Mouse (Mus musculus) embryonic facial prominence, embryonic 15.5 days (tissue): ENCODE results near the gene Myom1. TPM values are rescaled to one million over a fixed set of nuclear protein-coding genes. Genes with fewer than 3 reads are reported as not detected.

Experiments used
- ATAC-seq: fragments of 200-750 bp; cut with Nextera tagmentation; 2 replicates; pipeline ENCODE4 v1.8.0; 2017; ENCODE audit warnings: low read depth, moderate TSS enrichment; ENCODE audit not compliant: insufficient number of reproducible peaks, low FRiP score, low TSS enrichment
- H3K27ac ChIP-seq: fragments of 300-500 bp; sonication (generic); replicated peaks from 2 replicates; pipeline ENCODE4 v1.5.1; 2015; ENCODE audit warnings: mild to moderate bottlenecking, inconsistent platforms
- H3K27me3 ChIP-seq: fragments of 300-500 bp; sonication (generic); 2 replicates; pipeline ENCODE4 v1.6.1; 2015; ENCODE audit warnings: inconsistent platforms
- H3K36me3 ChIP-seq: fragments of 300-500 bp; sonication (generic); 2 replicates; pipeline ENCODE4 v1.6.1; 2015; ENCODE audit warnings: mild to moderate bottlenecking, inconsistent platforms
- H3K4me1 ChIP-seq: fragments of 300-500 bp; sonication (generic); 2 replicates; pipeline ENCODE4 v1.6.1; 2015; ENCODE audit warnings: inconsistent platforms
- H3K4me2 ChIP-seq: fragments of 300-500 bp; sonication (generic); replicated peaks from 2 replicates; pipeline ENCODE4 v1.6.1; 2015; ENCODE audit warnings: mild to moderate bottlenecking, inconsistent platforms
- H3K4me3 ChIP-seq: fragments of 300-500 bp; sonication (generic); replicated peaks from 2 replicates; pipeline ENCODE4 v1.5.1; 2015; ENCODE audit warnings: mild to moderate bottlenecking, inconsistent platforms
- H3K9ac ChIP-seq: fragments of 300-500 bp; sonication (generic); 2 replicates; pipeline ENCODE4 v1.6.1; 2015; ENCODE audit warnings: inconsistent platforms
- H3K9me3 ChIP-seq: fragments of 300-500 bp; sonication (generic); replicated peaks from 2 replicates; pipeline ENCODE4 v1.6.1; 2016; ENCODE audit warnings: inconsistent platforms
- WGBS: fragments of 180-500 bp; shearing (Covaris S2); methylation state at CpG from one replicate; pipeline ENCODE4 v1.1.7; 2015; 5-methylcytosine and 5-hydroxymethylcytosine counted together
- polyA plus RNA-seq: library from polyadenylated mRNA; unstranded; fragments of >200 nt; fragmentation: Nextera tagmentation; extraction: Ambion mirVana; gene quantifications from 2 replicates; pipeline ENCODE4 v1.2.1, GENCODE M21; 2015

The Myom1 gene
- polyA plus RNA-seq, 1 experiment from 2014 or later, result 22.9 TPM

DNA sequence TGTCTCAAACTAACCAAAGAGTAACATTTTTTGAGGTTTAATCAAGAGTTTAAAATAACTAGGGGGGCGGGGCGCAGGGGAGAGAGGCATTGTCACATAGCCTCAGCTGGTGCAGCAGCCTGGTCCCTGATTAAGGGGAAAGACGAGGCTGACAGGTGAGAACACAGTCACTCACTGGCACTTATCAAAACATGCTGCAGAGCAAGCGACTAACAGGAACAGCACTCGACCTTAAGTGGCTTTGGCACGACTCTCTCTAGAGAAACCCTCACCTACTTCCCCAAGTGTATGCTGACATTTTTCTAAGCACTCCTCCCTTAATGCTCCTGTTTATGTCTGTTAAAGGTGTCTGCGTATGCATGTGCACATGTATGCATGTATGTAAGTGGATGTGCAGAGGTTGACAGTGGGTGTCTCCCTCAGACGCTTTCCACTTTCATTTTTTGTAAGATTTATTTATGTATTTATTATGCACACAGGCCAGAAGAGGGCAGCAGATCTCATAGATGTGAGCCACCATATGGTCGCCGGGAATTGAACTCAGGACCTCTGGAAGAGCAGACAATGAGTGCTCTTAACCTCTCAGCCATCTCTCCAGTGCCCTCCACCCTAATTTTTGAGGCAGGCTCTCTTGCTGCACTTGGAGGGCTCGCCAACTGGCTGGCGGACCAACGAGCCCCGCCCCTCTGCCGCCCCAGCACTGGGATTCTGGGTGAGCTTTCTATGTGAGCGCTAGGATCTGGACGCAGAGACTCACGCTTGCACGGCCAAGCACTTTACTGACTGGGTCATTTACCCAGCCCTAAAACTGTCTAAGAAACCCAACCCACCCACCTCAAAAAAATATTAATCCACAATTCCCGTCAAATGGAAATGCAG, 22.8 kb upstream of the Myom1 start:
- peaks cover 47% of the 10 kb centered on the region for H3K36me3 ChIP-seq
- WGBS, result 87% methylated on average over 20 of the region's 20 CpGs
- H3K9ac ChIP-seq, result no peak overlapping the region
- no peaks in the 10 kb centered on the region for H3K9me3 ChIP-seq
- ATAC-seq, result no peak
- H3K27ac ChIP-seq, result no peak overlapping the region
- no peak overlapping the region for H3K4me3 ChIP-seq
- no peaks in the 10 kb centered on the region for H3K27me3 ChIP-seq
- no peaks in the 10 kb centered on the region for H3K4me1 ChIP-seq
- no peak overlapping the region for H3K4me2 ChIP-seq

DNA sequence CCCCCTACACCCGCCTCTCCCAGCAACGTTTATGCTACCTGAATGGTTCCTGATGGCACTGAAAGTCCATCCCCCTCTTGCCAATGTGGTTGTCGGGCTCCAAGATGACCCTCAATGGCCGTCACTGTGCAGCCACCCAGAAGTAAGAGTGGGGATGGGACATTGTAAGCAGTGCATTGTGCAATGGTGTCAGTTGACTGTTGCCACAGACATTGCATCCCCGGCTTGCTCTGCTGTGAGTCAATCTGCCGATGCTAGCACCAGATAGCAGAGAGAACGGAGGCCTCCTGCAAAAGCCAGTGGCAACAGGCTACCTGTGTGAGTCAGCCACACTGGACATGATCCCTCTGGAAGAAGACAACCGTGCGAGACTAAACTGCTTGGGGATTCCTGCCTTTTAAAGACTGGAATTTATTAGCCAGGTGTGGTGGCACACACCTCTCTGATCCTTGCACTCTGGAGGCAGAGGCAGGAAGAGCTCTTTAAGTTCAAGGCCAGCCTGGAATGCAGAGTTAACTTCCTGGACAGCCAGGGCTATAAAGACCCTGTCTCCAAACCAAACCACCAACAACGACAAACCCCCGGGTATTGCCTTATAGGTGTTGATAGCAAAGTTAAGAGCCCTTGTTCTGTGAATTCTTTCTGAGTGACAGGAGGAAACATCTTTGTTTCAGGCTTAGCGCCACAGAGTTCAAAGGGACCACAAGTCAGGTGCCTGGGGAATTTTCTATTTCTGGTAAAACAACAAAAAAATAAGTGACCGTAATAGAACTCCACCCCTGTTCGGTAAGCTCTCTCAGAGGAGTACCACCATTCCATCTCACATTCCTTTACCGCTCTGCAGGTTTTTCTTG, 16.7 kb upstream of the Myom1 start:
- no peak overlapping the region for H3K4me3 ChIP-seq
- no peak overlapping the region for H3K27ac ChIP-seq
- H3K36me3 ChIP-seq, result peaks cover 40% of the 10 kb centered on the region
- H3K4me2 ChIP-seq, result no peak overlapping the region
- 74% methylated on average over 15 of the region's 15 CpGs for WGBS
- H3K9ac ChIP-seq, result no peak overlapping the region
- ATAC-seq, result no peak
- H3K4me1 ChIP-seq, result peaks cover 20% of the 10 kb centered on the region
- H3K9me3 ChIP-seq, result no peaks in the 10 kb centered on the region
- no peaks in the 10 kb centered on the region for H3K27me3 ChIP-seq

DNA sequence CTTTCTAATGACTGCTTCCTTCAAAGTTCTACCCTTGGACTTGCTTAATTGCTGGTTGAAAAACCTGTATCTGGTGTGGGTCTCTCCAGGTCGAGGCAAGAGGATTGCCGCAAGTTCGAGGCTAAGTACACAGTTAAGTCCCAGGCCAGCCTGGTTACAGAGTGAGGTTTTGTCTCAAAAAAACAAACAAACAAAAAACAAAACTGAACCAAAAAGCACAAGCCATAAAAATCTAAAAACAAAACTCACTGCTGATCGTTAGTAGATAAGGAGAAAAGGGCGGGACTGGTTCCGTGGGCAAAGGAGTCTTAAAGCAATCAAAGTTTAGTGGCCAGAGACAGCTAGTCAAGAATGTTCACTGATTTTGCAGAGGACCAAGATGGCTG, 16.1 kb upstream of the Myom1 start:
- Histone ChIP-seq H3K4me2 (no peak overlapping the region), H3K27me3 (no peaks in the 10 kb centered on the region), H3K4me3 (no peak overlapping the region), H3K9ac (no peak overlapping the region), H3K4me1 (peaks cover 26% of the 10 kb centered on the region), H3K9me3 (no peaks in the 10 kb centered on the region), H3K36me3 (peaks cover 33% of the 10 kb centered on the region), H3K27ac (no peak overlapping the region)
- no peak for ATAC-seq
- 74% methylated on average over 6 of the region's 6 CpGs for WGBS

DNA sequence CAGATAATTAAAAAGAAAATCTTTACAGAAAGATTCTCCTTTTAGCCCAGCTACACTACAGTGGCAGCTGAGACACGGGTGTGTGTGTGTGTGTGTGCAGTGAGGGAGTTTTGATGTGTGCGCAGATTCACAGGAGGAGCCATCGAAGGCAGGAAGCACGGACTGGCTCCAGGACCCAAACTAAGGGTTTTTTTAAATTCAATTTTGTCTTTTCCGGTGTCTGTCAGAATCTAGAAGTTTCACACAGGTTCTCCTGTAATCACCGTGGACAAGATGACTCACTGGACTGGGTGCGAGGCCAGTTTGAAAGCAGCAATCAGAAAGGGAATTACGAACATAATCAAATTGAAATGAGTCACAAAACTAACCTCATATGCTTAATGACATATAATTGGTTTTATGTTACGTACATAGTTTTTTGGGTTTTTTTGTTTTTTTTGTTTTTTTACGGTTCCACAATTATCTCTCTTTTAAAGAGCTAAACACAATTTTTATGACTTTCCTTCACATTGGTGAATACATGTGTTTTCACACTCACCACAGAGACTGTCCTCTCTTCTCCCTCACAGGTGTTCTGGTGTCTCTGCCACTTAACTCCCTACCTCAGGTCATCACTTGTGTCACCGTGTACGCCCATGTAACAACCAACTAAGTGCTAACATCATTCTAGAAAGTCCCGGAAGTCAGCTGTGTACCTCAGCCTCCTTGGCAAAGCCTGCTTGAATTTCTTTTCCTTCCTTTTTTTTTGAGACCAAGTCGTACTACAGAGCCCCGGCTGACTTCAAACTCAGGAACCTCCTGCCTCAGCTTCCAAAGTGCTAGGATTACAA, 15.4 kb upstream of the Myom1 start:
- Histone ChIP-seq H3K4me3 (no peak overlapping the region), H3K9me3 (no peaks in the 10 kb centered on the region), H3K9ac (no peak overlapping the region), H3K36me3 (peaks cover 29% of the 10 kb centered on the region), H3K27ac (no peak overlapping the region), H3K27me3 (no peaks in the 10 kb centered on the region), H3K4me1 (peaks cover 30% of the 10 kb centered on the region), H3K4me2 (no peak overlapping the region)
- WGBS, result 76% methylated on average over 15 of the region's 15 CpGs
- no peak for ATAC-seq

DNA sequence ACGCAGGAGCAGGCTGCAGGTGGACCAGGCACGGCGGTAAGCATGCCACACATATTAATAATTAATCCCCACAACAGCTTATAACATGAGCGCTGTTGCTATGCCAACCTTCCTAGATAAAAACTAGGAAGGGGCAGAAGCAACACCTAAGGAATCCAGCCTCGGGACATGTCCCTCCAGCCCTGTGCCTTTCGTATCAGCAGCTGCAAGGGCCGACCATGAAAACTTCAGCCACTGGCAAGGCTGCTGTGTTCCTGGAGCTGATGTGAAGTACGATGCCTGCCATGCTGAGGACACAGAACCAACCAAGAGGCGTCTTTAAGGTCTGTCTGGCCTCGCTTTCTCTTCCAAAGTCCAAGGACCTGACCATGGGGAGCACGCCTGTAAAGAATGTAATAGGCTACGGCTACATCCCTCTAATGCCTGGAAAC, 14.1 kb upstream of the Myom1 start:
- Histone ChIP-seq H3K9ac (no peak overlapping the region), H3K4me2 (no peak overlapping the region), H3K9me3 (no peaks in the 10 kb centered on the region), H3K4me3 (no peak overlapping the region), H3K4me1 (peaks cover 34% of the 10 kb centered on the region), H3K27ac (no peak overlapping the region), H3K36me3 (peaks cover 28% of the 10 kb centered on the region), H3K27me3 (no peaks in the 10 kb centered on the region)
- 88% methylated on average over 12 of the region's 12 CpGs for WGBS
- ATAC-seq, result no peak

DNA sequence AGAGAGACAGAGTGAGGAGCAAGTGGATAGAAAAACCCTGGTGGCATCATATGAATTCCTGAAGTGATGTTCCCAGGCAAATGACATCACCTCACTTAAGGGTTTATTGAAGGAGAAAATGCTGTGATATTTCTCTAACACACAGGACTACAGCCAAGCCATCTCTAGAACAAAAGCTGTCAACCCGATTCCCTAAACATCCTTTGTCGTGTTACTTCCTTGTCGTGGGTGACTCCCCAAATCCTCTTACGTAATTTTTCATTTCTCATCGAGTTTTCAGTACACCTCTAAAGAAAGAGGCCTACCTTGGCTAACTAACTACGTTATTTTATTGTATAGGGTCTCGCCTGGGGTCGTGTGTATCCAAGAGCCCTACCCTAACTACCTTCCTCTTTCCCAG, 13.0 kb upstream of the Myom1 start:
- peak overlapping the region; percentile 69 for H3K4me2 ChIP-seq
- H3K27me3 ChIP-seq, result no peaks in the 10 kb centered on the region
- H3K4me1 ChIP-seq, result peaks cover 39% of the 10 kb centered on the region
- WGBS, result 46% methylated on average over 8 of the region's 8 CpGs
- no peaks in the 10 kb centered on the region for H3K9me3 ChIP-seq
- 0 out of 2 replicates have a peak overlapping the region, but pooled peaks have one; percentile 88 for H3K27ac ChIP-seq
- ATAC-seq, result no peak
- H3K9ac ChIP-seq, result no peak overlapping the region
- H3K36me3 ChIP-seq, result peaks cover 25% of the 10 kb centered on the region
- H3K4me3 ChIP-seq, result peak overlapping the region; percentile 78

DNA sequence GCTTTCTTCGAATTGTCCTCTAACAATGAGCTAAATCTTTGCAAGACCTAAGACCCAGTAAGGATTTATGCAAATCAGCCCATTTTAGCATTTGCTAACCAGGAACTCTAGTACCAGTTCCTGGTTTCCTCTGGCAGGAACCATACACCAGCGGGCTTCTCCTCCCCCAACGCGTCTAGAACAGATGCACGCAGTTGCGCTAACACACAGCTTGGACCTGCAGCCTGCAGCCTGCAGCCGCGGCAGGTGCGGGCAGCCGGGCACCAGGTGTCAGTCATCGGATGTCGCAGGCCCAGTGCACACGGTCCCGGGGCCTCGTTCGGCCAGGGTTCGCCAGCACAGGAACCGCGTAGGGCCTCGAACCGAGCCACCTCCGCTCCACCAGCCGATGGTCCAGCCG, 12.4 kb upstream of the Myom1 start:
- Histone ChIP-seq H3K27me3 (no peaks in the 10 kb centered on the region), H3K9me3 (no peaks in the 10 kb centered on the region), H3K4me3 (peak overlapping the region; percentile 78), H3K4me1 (peaks cover 39% of the 10 kb centered on the region), H3K9ac (peak overlapping the region; percentile 88), H3K27ac (peak overlapping the region; percentile 88), H3K36me3 (peaks cover 25% of the 10 kb centered on the region), H3K4me2 (peak overlapping the region; percentile 69)
- WGBS, result 1% methylated on average over 24 of the region's 24 CpGs
- ATAC-seq, result peak; percentile 27; the same call in 1 of the 2 replicates

DNA sequence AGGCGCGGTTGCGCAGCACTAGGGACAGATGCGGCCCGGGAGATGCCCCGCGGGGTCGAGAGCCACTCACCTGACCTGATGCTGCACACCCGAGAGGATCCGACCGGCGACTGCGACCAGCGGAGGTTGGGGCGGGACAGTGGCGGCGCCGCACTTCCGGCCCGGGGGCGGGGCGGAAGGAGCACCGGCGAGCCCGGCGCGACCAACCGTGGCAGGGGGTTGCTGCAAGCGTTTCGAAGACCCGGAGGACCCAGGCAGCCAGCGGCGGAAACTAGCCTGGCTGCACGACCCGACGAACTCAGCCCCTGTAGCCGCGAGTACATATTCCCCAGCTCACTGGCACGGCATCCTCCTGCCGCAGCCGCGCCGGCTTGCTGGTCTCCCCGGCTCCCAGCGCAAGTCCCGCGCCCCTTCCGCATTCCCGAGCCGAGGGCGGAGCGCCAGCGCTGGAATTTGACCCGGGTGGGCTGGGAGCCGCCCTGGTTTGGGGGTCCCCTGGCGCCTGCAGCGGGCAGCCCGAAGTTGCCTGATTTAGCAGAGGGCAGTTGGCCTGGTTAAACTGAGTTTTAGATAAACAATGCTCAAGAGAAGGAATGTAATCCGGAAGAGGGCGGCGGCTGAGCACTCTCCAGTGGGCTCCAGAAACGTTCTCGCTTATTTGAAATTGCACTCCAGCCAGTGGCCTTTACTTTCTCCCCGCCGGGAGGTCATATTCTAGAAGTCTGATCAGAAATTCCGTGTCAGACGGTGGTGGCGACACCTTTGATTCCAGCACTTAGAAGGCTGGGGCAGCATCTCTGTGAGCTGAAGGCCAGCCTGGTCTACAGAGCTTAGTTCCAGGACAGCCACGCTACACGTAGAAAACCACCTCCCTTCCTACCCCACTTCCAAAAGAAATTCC, 11.8 kb upstream of the Myom1 start:
- Histone ChIP-seq H3K9me3 (no peaks in the 10 kb centered on the region), H3K27ac (peak overlapping the region; percentile 88), H3K4me3 (peak overlapping the region; percentile 78), H3K27me3 (no peaks in the 10 kb centered on the region), H3K36me3 (peaks cover 26% of the 10 kb centered on the region), H3K4me1 (peaks cover 39% of the 10 kb centered on the region), H3K4me2 (peak overlapping the region; percentile 69), H3K9ac (peak overlapping the region; percentile 88)
- ATAC-seq, result peak; percentile 89
- under 1% methylated on average over 70 of the region's 70 CpGs for WGBS

DNA sequence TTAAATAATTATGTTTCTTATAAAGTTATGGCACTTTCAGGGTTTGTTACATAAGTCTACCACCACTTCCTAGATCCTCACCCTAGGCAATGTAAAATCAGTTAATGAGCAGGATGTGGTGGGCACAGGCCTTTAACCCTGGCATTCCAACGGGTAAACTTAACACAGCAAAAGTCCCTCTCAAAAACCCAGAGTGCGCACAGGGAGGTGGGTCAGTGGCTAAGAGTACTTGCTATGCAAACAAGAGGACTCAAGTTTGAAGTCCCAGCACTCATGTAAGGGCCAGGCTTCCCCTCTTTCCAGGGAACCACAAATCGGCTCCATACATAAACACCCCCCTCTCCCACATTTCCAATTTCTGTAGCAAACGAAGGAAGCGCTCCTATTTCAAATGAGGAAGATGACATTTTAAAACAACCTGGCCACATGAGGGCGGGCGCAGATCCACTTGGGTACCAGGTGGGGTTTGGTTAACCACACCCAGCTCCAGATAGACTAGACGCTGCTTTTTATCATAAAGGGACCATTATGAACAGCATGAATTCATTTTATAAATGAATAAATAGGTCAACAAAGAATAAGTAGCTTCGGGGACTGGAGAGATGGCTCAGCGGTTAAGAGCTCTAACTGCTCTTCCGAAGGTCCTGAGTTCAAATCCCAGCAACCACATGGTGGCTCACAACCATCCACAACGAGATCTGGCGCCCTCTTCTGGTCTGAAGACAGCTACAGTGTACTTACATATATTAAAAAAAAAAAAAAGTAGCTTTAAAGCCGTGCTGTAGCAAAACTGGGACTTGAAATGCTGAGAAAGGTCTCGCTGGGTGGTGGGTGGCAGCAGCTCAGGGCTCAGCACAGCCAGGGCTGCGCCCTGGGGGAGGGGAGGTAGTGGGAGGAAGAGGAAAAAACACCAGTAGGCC, 10.5 kb upstream of the Myom1 start:
- WGBS, result 77% methylated on average over 16 of the region's 16 CpGs
- Histone ChIP-seq H3K9me3 (no peaks in the 10 kb centered on the region), H3K27ac (peak overlapping the region; percentile 88), H3K27me3 (no peaks in the 10 kb centered on the region), H3K9ac (no peak overlapping the region), H3K4me2 (no peak overlapping the region), H3K36me3 (peaks cover 31% of the 10 kb centered on the region), H3K4me3 (no peak overlapping the region), H3K4me1 (peaks cover 39% of the 10 kb centered on the region)
- ATAC-seq, result no peak
